Mouse (Mus musculus) megakaryocyte progenitor cell, adult 5-6 weeks (primary cell): ENCODE measurements around the gene Doc2b. TPM values are rescaled to one million over a fixed set of nuclear protein-coding genes. Genes with fewer than 3 reads are reported as not detected.
"Not testable (repeated sequence)": the region's sequence is repeated elsewhere in the genome, so short reads cannot be mapped to it uniquely, and the experiment has no call there.

Experiments used
- ATAC-seq: replicated peaks from 2 replicates; pipeline ENCODE4 v1.8.0; 2016; ENCODE audit warnings: mild to moderate bottlenecking, moderate TSS enrichment, inconsistent platforms; ENCODE audit not compliant: poor library complexity
- total RNA-seq, 2 experiments: library from RNA; stranded (forward) in 1 of 2; stranded (reverse) in 1 of 2; fragments of 157-497, 149-512 nt in 1 of 2; fragments of 200-1000 nt in 1 of 2; gene quantifications; 2 replicates each; pipeline versions ENCODE4 v1.2.3 to v1.2.4; 2015 to 2017

Doc2b gene
- total RNA-seq, 2 experiments from 2014 or later = not detected

DNA sequence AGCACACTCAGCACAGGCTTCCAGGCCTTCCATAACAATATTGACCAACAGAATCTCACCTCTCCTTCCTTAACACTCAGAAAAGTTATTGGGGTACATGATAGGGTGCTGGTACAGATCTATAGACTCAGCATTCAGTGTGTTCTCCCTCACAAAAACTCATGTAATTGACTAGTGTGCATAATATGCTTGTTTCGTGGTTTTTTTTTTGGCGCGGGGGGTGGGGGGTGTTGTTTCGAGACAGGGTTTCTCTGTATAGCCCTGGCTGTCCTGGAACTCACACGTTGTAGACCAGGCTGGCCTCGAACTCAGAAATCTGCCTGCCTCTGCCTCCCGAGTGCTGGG, 57.4 kb downstream of the Doc2b start:
- ATAC-seq = no peak

- ATAC-seq = no peak
These were observed 57.9 kb downstream of the Doc2b start for GRCm38 (mm10) chr11:75737806-75738476.

DNA sequence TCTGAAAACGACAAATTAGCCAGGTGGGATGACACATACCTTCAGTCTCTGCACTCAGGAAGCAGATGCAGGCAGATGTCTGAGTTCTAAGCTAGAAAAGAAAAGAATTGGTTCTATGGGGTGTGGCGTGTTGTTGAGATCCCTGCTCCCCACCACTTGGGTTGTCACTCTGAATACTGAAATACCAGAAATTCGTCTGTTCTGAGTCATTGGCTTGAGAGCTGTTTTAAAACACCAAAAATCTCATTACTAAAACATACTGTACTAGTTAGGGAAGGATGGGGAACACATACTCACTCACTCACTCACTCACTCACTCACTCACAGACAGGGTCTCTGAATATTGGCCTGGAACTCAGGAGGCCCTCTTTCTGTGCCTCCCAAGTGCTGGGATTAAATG, 58.9 kb downstream of the Doc2b start:
- no peak for ATAC-seq

- no peak for ATAC-seq
These were observed 60.2 kb downstream of the Doc2b start for GRCm38 (mm10) chr11:75735462-75736252.

DNA sequence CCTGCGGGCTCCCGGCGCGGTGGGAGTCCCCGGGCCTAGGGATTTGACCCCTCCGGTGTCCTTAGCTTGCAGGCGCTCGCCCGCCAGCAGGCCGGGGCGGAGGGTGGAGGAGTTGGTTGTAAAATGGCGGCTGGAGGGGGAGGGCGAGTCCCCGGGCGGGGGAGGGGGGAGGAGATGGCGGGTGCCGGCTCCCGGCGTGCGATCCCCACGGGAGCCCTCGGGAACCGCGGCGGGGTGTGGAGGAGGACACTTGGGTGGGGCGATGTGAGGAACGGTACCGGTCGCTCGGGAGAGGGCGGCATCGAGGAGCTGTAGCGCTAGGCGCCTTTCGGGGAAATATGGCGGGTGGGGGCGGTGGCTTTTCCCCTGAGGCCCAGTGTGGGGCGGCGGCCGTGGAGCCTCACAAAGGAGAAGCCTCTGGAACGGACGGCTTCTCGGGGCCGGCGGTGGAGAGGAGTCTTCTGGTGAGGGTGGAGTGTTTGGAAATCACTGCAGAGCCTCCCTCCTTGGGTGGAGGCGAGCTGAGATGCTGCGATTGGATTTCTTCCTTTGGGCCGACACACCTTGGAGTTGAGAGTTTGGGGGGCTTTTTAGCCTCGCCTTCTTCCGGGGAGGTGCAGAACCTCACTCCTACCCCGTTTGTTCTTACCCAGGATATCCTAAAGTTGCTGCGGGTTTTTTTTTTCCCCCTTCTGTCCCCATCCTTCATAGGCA, 62.5 kb downstream of the Doc2b start:
- peak; percentile 20 for ATAC-seq

DNA sequence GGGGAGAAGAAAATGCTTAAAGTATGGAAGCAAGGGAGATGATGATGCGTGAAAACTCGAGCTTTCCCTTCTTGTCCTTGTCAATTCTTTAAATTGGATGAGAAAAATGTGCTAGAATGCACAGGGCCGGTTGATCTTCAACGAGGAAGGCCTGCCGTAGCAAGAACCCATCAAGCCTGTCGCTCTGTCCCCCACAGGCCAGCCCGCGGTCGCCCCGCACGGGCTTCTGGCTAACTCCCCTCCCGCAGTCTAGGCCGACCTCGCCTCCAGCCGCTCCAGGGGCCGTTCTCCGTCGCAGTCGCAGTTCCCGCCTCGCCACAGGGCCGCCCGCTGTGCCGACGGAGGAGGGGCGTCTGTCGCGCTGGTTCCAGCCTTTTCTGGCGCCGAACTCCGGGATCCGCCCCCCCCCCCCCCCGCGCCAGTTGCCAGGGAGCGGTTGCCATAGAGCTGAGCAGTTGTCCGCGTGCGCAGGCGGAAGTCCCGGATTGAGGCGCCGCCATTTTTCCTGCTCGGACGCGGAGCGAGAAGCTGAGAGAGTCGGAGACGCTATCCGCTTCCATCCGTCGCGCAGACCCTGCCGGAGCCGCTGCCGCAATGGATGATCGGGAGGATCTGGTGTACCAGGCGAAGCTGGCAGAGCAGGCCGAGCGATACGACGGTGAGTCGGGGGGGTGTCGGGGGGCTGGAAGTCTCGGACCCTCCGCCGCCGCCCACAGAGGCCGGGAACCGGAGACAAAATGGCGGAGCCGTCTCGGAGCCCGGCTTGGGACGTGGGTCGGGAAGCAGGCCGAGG, 63.2 kb downstream of the Doc2b start, which contains the start of gene Ywhae:
Gene Ywhae (plus strand): TSS at position 436 of the 793 bp plus-strand sequence.
- ATAC-seq = peak; percentile 88

DNA sequence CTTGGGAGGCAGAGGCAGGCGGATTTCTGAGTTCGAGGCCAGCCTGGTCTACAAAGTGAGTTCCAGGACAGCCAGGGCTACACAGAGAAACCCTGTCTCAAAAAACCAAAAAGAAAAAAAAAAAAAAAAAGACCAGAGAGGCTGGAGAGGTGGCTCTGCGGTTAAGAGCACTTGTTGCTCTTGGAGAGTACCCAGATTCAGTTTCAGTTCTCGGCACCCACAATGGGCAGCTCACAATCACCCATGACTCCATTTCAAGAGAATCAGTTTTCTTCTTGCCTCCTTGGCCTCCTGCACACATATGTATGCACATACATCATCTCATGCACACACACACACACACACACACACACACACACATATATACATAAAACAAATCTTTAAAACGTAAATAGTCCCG, 68.2 kb downstream of the Doc2b start:
- not testable (repeated sequence) for ATAC-seq

- 0 out of 2 replicates have a peak, but pooled peaks have one; percentile 14 for ATAC-seq
These were observed 68.7 kb downstream of the Doc2b start for GRCm38 (mm10) chr11:75727168-75727567.

DNA sequence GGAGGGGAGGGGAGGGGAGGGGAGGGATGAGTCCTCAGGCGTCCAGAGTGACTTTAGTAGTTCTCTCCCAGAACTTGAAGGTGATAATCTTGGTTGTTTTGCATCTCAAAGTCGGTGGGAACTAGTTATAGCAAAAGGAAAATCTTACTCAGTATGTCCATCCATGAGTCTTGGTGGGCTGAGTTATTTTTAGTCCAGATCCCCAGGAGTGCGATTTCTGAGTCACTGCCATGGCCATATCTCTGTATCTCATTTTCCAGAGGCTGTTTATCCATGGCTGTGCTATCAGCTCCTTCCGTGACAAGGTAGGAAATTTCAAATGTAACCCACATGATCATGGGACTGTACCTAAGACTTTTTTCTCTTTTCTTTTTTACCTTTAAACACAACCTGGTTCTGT, 73.5 kb downstream of the Doc2b start:
- ATAC-seq = no peak

Other genes with a start within 250 kb of the Doc2b start
- gene Pitpna, start 208.0 kb downstream of the Doc2b start, total RNA-seq (2015) = 166 and 176 TPM in 2 replicates
- gene Pitpna, start 208.0 kb downstream of the Doc2b start, total RNA-seq (2017) = 70.3 and 82.4 TPM in 2 replicates
- 38.1 and 43.0 TPM in 2 replicates for gene Inpp5k, start 165.1 kb downstream of the Doc2b start, total RNA-seq (2015)
- 21.9 and 23.7 TPM in 2 replicates for gene Inpp5k, start 165.1 kb downstream of the Doc2b start, total RNA-seq (2017)
- gene Myo1c, start 145.5 kb downstream of the Doc2b start, total RNA-seq (2015) = 11.4 and 12.2 TPM in 2 replicates
- gene Myo1c, start 145.5 kb downstream of the Doc2b start, total RNA-seq (2017) = 9.0 and 15.4 TPM in 2 replicates
- 32.0 and 32.6 TPM in 2 replicates for gene Crk, start 116.8 kb downstream of the Doc2b start, total RNA-seq (2015)
- 28.4 and 40.0 TPM in 2 replicates for gene Crk, start 116.8 kb downstream of the Doc2b start, total RNA-seq (2017)
- gene Ywhae, start 63.2 kb downstream of the Doc2b start, total RNA-seq (2015) = 610 and 625 TPM in 2 replicates
- gene Ywhae, start 63.2 kb downstream of the Doc2b start, total RNA-seq (2017) = 325 and 442 TPM in 2 replicates
- 0.91 and 0.93 TPM in 2 replicates for gene Rph3al, start 142.4 kb upstream of the Doc2b start, total RNA-seq (2015)
- 0.54 and 0.74 TPM in 2 replicates for gene Rph3al, start 142.4 kb upstream of the Doc2b start, total RNA-seq (2017)
- gene 1700016K19Rik, start 203.9 kb upstream of the Doc2b start, total RNA-seq (2015) = not detected in 2 replicates
- not detected in 2 replicates for gene 1700016K19Rik, start 203.9 kb upstream of the Doc2b start, total RNA-seq (2017)
- 14.7 and 19.3 TPM in 2 replicates for gene Rflnb, start 231.7 kb upstream of the Doc2b start, total RNA-seq (2015)
- gene Rflnb, start 231.7 kb upstream of the Doc2b start, total RNA-seq (2017) = 20.9 and 21.4 TPM in 2 replicates